Mouse (Mus musculus): ENCODE measurements around the gene Prss16.

The Prss16 gene

DNA sequence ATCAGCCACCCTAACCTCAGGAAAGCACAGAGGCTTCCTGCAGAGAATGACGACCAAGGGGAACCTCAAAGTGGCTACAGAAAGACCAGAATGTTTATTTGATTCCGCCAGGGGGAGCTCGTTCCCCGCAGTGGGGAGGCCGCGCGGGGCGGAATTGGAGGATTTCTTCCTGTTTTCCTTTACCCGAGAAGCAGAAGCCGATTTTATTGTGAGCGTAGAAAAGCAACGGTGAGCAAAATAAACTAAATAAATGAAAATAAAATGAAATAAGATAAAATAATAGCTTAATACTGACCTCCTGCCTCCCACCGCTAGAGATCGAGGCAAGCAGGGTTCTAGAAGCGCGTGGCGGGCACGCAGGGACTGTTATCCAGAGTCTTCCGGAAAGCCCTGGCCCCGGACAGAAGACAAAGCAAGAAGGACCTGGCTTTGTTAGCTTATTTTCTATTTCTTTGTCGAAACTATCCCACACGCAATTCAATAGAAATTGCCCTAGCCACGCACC lies 35.3 kb downstream of the Prss16 start:
- peak; percentile 81 to 90 for DNase-seq (ENCODE audit: low spot score in 2 of 2)

DNA sequence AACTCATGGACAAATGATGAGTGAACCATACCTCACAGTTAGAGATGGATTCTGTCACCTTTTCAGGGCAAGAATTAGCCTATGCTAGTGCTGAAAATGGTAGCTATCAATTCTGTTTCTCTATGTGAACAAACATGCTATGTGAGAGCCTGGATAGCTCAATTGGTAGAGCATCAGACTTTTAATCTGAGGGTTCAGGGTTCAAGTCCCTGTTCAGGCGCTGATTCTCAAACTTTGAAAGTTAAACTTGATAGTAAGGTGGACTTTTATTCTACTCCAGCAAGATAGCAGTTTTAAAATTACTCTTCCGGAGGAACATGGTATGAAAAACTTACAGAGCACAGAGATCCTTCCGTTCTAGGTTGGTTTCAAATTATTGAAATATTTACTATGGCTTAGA lies 37.9 kb downstream of the Prss16 start:
- DNase-seq (ENCODE audit: low spot score in 2 of 2) = no peak

DNA sequence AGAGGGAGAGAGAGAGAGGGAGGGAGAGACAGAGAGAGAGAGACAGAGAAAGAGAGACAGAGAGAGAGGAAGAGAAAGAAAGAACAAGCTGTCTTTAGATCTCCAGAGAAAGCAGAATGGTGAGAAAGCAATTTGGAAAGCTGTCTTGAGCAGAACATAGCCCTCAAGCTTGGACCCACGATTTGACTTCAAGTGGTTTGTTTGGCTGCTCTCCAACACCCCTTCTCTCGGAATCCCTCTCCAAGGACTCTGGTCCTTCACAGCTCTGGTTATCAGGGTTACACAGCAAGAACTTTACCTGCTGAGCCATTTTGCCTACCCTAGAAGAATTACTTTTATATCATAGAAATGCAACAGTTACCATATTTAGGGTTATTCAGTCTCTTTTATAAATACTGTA lies 39.7 kb downstream of the Prss16 start:
- DNase-seq (ENCODE audit: low spot score in 2 of 2) = no peak

DNA sequence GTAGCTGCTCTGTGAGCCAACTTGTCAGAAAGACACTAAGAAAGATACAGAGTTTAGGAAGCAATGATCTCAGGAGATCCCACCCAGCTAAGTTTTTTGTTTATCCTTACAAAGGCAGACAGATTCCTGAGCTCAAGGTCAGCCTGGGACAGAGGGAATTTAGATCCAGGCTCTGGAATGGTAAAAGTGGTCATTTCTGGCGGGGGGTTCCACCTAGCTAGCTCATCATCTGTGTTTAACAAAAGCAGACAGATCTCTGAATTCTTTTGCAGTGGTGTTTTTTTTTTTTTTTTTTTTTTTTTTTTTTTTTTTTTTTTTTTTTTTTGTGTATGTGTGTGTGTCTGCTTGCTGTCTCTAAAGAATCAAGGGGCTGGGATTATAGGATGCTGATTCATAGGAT lies 40.3 kb downstream of the Prss16 start:
- no peak for DNase-seq (ENCODE audit: low spot score in 2 of 2)

All from cerebellum, postnatal 4 days (tissue).